12 mouse cellular contexts compared by ENCODE assay signal in the genomic region with DNA sequence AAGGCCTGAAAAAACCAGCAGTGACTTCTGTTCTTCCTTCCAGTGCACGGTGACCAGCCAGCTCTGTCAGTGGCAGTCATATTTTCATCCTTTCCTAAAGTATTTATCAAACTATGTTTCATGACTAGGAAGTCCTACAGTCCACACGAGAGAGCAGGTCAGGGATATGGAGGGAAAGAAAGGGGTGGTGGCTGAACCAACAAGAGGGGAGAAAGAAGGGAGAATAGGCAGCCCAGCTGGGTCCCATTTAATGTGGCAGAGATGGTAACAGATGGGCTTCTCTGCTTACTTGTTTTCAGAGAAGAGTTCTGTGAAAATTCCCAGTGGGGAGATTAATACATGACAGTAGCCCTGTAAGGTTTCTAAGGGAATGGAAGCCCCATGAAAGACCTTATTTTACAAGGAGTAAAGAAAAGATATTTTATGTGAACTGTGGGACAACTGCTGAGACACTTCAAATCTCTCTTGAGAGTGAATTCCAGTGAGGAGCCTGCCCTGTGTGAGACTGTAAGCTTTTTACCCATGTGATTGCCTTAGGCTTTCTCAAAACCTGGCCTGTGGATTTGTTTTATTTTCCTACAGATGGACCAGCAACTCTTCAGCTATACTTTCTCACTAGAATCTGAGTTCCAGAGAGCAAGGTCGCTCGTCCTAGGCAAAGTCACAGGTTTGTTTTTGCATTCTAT.
DNase-seq lines count a peak whose midpoint lies in the region.
"Had no signal": no experiment of that assay in that cellular context is flagged by ENCODE, and none has a peak within 500 bp of the region (broad histone marks: within the 10 kb centered on the region; RNA-seq: fewer than 3 reads in every experiment).

No protein-coding gene starts in this region.

- intact Hi-C loops in left cerebral cortex, postnatal 4 days (cut with DNase I) = no loop called here
- intact Hi-C loops in left cerebral cortex, postnatal 36 days (cut with DNase I) = no loop called here

- DNase-seq in embryo, embryonic 11 days = peak; percentile 3
- DNase-seq in embryo, embryonic 9.5 days (ENCODE audit: extremely low spot score) = no peak
- DNase-seq in left cerebral cortex, postnatal 4 days = peak; percentile 1
- DNase-seq in left cerebral cortex, postnatal 36 days (ENCODE audit: low spot score in 2 of 2) = no peak
- DNase-seq in mesoderm, embryonic 11.5 days (ENCODE audit: low read depth, low spot score) = peak; percentile 15
- no peak for DNase-seq in kidney, postnatal 14 days
- DNase-seq: adrenal gland, postnatal 14 days; cerebellum, adult 18-20 months; gastrocnemius, postnatal 10 days; heart, adult 18-20 months; heart, postnatal 10 days; heart, postnatal 4 days had no signal

Comparison
In these comparisons a context has a peak if more than half of its experiments do, and no peak if none do; other contexts are left out.
1. DNase-seq: peak in embryo, embryonic 11 days (single experiment), left cerebral cortex, postnatal 4 days (single experiment) and mesoderm, embryonic 11.5 days (single experiment); none in embryo, embryonic 9.5 days (single experiment), left cerebral cortex, postnatal 36 days (0 of 2) and kidney, postnatal 14 days (single experiment).